Mouse (Mus musculus) adrenal gland, adult 8-10 months (tissue): ENCODE data around the gene Gpc5. TPM values are rescaled to one million over a fixed set of nuclear protein-coding genes. Genes with fewer than 3 reads are reported as not detected.
A peak's percentile ranks its signal among the peaks of the same experiment; 100 is the strongest.

Experiments used
- DNase-seq: peaks from one replicate; pipeline ENCODE4 v3.0.0; 2022
- total RNA-seq, 4 experiments: library from RNA; stranded (reverse); gene quantifications; 2 replicates each; pipeline ENCODE4 v1.2.4; 2022

Gene Gpc5
- total RNA-seq, 4 experiments from 2014 or later: 0.29 to 0.42 TPM; not detected in 2

DNA sequence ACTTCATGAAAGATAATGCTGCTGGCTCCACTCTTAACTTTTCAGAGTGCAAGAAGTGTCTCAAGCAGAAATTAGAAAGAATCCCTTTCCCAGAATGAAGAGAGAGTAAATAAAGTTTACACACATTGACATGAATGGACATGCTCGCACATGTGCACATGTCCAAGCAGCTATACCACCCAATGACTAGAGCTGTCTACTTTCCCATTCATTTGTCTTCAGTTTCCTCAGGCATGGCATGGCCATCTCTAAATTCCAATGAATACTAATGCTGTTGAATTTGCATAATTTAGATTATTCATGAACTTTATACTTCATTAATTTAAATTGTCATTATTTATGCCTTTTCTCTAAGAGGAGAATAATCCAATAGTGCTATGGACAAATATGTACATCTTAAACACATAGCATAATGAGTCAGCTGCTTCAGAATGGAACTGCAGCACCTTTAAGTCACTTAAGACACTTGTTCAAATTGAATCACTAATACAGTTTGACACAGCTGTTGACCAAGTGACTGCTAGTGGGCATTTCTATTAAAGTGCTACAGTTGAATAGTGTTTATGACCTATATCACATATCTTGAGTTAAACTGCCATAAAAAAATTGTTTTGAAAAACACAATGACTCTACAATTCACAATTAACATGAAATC, 752.9 kb downstream of the Gpc5 start:
- DNase-seq: no peak

DNA sequence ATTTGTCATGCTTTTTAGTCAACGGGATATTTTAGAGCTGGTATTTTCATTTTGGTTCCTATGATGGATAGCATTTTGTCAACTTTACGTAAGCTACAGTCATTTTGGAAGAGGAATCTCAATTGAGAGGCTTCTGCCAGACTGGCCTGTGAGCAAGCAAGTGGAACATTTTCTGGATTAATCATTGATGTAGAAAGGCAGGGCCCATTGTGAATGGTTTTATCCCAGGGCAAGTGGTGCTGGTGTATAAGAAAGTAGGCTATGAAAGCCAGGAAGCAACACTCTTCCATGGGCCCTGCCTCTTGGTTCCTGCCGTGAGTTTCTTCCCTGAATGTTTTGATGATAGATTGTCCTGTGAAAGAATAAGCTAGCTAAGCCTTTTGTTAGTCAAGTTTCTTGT, 777.1 kb downstream of the Gpc5 start:
- no peak for DNase-seq

DNA sequence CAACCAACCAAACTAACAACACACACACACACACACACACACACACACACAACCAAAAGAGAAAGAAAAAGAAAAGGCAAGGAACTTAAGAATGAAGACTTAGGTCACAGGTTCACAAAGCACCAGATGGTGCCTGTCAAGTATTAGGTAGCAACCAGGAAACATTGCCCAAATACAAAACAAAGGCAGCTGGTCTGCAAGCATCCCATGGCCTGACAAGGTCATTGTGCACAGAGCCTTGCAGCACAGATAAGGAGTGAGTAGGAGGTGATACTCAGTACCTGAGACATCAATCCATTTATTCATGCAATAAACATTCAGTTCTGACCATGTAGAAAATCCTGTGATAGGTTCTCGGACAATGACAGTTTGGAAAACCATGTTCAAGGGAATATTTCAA, 884.0 kb downstream of the Gpc5 start:
- DNase-seq: no peak

DNA sequence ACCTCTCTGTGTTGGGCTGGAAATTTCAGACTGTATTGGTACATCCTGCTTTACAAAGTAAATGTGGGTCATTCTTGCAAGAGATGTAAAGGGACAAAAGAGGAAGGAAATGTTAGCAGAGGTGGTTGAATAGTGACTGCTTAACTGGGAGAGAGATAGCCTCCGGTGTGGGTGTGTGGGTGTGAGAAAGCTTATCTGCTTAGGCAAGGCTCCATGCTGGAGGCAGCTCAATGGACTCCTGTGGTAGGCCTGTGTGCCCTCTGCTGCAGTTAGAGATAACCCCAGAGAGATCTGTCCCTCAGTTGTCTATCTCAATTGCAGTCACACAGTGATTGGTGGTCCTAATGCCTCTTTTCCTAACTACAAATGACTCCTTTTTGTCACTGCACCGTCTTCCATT, 887.2 kb downstream of the Gpc5 start:
- DNase-seq: no peak

DNA sequence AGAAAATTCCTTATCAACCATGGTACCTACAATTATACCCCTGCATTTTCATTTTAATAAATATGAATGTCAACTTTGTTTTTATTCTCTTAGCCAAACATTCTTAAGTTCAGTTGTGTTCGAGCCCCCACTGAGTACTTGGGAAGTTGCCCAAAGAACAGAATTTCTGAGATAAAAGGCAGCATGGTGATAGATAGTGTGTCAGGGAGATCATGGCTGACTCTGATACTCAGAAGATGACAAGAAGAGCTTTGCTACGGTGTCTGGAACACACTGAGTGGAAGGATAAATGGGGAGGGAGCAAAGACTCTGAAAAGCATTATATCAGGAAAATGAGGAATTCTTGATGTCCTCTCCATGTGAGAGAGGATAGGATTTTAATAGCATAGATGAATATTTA, 898.7 kb downstream of the Gpc5 start:
- no peak for DNase-seq

DNA sequence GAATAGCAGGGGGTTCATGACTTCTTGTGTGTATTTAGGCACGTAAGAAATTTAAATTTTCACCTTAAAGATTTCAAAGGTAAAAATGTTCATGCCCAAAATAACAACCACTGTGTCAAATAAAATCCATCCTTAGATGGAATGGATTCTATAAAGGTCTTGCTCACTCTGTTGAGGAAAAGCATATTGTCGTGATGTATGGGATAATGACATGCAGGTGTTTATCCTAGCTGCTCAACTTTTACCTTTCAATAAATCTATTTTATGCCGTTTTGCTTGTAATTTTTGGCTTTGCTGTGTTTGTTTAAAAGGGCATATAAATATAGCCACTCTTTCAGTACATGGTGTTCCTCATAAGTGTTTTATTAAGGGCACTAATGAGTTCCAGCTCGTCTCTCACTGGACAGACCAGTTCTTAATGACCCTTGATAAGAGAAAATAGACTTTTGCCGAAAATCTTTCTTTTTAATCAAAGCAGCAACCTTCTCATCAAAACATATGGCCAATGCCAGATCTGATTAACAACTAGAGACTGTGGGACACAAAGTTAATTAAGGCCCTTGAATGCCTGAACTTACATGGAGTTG, 901.6 kb downstream of the Gpc5 start:
- no peak for DNase-seq

DNA sequence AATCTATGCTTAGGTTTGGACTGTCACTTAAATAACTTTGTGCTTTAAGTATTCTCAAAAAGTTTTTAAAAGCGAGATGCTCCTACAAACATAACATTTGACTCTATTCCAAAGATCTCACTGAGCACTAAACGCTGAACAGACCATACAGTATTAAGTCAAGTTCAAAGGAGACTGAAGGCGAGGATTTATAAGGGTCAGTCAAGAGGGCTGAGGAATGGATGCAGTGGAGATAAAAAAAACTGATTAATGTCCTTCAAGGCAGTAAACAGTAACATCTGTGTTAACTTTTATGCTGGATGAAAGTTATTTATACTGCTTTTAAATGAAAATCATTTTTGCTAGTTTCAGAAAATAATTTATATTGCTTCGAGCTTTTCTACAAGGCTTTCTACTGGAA, 906.9 kb downstream of the Gpc5 start:
- DNase-seq: no peak

DNA sequence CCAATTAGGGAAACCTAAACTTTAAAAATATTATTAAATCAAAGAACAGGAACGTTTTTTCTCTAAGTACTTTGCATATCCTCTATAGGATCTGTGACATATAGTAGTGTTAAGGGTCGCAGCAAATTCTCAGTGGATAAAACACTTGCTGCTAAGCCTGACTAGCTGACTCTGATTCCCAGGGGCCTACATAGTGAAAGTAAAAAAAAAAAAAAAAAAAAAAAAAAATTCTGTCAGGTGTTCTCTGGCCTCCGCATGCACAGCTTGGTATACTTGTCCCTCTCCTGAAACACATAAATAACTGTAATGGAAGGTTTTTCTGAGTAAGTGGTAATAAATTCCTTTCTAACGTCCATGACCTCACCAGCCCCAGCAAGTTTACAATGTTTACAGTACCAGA, 995.0 kb downstream of the Gpc5 start:
- DNase-seq: no peak

DNA sequence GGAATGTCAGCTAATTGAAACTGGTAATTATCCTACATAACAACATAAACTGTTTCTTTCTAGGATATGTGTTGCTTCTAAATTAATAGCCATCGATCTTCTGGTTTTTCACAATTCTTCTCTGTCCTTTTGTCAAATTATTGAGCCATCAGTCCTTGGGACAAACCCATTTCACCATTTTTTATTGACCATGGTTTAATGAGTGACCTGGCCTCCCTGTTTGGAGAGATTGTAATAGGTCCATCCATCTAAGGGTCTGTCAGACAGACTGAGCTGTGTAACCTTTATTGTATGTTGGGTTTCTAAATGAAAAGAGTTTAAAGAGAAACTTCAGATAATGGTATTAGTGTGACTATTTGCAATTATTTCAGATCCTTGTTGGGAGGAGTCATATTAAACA, 1035.9 kb downstream of the Gpc5 start:
- no peak for DNase-seq

DNA sequence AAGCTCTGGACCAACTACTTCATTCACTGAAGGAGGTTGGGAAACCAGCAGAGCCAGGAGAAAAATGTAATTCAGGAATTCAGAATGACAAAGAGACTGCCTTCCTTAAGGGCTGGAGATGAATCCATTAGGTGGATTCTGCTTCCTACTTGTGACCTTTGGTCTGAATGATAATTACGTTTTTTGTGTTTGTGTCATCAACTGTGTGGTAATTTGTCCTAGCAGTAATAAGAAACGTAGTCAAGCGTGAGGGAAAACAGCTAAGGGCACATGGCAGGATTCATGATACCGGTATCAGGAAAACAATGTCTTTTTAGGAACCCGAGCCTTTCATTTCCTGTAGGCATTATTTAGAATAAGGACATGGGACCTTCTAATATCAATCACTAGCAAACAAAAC, 1045.3 kb downstream of the Gpc5 start:
- DNase-seq: no peak

DNA sequence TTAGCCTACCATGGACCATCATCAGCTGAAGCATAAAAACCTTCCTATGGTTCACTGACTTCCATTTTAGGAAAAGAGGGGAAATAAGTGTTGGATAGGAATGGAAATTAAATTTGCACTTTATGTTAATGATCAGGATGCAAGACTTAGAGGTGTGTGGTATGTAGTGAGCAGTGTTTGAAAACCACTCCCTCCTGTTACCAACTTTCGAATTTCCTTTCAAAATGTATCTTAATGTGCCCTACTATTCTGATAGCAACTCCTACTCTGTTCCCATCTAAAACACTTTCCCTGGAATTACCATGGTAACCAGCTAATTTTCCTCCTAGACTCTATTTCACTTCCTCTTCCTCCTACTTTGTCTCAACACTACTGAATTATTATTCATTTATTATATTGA, 1045.8 kb downstream of the Gpc5 start:
- DNase-seq: no peak

DNA sequence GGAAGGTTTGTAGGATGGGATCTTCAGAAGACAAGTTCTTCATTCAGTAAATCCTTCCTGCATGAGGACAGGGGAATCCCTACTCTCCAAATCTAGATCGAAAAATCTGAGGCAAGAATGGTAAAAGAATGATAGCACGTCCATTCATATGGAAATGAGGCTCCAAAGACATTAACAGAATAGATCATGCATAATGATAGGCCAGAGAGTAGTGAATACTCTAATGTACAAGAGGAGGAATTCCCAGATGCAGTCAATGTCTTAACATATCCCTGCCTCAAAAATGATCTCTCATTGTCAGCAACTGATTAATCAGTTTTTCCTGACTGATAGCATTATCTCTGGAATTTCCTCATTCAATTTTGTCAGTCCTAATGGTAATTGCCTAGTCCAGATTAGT, 1070.6 kb downstream of the Gpc5 start:
- no peak for DNase-seq

DNA sequence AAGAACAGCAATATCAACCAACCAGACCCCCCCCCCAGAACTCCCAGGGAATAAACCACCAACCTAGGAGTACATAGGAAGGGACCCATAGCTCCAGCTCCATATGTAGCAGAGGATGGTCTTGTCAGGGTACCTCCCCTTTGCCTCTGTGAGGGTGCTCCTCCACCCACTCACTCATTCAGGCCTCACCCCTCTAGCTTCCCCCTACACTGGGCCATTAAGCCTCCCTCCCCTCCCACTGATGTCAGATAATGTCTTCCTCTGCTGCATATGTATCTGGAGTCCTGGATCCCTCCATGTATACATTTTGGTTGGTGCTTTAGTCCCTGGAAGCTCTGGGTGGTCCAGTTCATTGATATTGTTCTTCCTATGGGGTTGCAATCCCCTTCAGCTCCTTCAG, 1075.4 kb downstream of the Gpc5 start:
- DNase-seq: no peak

DNA sequence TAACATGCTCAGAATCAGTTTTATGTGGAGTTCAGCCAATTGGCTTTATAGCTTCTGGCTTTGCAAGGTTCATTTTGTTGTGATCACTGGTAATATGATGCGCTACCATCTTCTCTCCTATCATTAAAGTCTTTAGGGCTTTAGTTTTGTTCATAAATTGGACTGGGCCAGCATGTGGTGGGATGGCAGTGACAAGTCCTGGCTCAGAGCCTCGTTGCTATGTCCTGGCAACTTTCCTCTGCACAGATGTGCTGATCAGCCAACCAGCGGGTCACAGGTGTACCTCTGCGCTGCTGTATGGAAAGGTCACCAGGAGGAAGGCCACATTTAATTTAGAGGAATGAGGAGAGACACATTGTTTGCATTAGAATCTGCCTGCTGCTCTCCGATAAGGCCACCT, 1077.1 kb downstream of the Gpc5 start:
- DNase-seq: no peak

DNA sequence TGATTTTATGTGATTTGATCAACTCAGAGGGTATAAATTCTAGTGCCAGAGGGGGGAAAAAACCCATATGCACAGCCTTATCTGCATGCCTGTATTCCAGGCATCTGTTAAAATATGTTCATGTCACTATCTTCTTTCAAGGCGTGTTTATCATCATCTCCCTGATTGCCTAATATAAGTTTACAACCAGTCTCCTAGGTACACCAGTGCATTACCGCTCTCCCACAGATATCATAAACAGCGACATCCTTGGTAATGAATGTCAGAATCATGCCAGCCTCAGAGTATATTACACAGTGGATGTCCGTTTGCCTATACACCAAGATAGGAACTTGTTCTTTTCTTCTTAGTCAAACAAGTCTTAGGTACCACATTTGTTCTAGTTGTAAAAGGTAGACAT, 1095.0 kb downstream of the Gpc5 start:
- DNase-seq: no peak

DNA sequence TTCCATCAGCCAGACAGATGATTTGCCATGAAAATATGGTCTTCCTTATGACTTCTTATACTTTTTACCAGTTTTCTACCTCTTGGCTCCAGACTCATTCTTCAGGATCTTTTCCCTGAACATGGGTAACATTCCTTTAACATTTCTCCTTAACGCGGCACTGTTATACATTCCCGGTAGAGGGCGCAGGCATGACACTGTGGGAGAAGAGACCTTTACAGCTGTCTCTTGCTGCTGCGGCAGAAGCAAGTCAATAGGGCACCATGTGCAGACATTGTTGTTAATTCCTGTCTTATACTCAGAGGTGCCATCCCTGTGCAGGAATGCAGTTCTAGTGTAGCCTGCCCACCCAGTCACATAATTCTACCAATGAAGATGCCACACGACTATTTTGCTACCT, 1115.0 kb downstream of the Gpc5 start:
- peak; percentile 9 for DNase-seq

DNA sequence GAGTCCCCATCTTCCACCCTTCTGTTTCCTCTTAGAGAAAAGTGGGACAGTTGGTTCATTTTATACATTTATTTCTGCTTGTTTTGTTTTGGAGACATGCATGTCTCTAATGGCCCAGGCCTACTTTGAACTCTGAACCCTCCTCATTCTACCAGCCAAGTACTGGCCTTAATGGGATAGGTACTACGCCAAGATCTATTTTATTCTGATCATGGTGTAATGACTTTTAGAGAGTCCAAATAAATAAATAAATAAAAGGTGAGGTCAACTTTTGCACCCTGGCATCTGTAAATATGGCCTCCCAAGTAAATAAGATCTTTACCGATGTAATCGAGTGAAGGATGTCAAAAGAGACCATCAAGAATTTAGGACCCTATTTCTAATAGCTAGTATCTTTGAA, 1116.6 kb downstream of the Gpc5 start:
- DNase-seq: no peak

DNA sequence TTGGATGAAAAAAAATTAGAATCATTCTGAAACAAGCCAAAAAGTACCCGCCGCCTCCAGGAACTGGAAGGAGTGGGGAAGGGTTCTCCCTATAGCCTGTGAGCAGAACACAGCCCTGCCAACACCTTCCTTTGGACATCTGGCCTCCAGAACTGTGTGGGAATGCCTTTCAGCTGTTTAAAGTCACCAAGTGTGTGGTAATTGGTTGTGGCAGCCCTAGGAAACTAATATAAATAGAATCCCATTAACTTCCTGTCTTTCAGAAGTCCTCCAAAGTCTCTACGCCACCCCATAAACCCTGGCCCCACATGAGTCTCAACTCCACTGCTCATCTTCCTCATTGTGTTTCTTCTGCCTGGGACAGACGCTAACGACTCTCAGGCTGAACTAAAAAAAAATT, 1117.0 kb downstream of the Gpc5 start:
- no peak for DNase-seq

DNA sequence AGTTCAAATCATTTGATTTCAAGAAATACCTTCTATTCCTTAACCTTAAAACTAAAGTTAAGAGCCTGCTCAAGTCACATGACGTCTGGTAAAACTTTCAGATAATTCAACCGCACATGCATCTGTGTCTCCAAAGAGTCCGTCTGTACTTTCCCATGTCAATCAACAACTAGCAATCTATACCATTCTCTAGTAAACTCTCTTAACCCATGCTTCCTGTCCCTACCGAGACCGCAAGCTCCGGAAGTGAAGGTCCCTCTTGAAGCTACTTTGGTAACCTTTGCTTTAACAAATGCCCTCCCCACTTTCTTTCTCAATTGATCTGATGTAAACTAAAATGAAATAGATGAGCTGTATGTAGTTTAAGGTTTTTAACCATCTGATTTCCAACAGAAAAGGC, 1118.3 kb downstream of the Gpc5 start:
- DNase-seq: no peak

DNA sequence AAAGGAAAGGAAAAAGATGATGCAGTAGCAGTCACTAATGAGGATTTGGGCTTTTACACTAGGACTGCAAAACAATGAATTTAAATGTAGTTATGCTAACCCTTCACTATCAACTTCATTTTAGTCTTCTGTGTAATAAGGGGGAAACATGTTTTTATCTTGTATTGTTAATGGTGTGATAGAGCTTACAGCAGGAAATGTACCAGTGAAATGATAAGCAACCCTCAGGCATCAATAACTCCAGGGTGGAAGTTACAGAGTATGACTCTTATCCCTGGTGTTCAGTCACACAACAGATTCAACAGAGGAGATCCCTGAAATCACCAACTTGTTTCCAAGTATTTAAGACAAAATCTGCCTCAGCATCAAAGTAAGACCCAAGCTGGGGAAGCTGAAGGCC, 1120.0 kb downstream of the Gpc5 start:
- no peak for DNase-seq

DNA sequence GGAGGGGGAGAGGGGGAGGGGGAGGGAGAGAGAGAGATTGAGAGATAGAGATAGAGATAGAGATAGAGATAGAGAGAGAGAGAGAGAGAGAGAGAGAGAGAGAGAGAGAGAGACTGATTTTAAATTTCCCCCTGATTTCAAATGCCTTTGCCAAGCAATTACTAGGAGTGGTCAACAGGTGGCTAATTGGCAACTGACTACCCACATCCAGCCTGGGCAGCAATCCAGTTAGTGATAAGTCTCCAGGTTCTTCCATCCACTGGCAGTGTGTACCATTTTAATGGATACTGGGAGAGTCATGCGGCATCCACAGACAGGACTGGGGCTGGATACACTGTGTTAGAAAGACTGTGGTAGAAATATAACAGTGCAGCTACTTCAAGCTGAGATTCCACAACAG, 1166.1 kb downstream of the Gpc5 start:
- no peak for DNase-seq

DNA sequence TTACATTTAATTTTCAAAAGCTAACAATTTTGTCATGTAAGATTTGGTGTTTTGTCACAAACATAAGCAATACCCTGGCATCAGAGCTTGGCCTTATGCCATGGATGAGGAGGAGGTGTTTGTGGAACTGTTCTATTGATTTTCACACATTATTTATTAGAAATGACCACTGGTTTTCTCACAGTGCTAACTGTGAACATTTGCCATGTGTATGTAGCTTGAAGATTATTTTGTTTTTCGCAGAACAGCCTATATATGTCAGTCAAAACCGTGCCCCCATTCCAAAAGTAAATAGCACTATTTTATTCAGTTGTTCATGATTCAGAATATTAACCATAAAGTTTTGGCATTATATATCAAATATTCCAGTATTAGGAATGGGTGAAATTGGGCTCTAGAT, 1216.5 kb downstream of the Gpc5 start:
- DNase-seq: no peak

DNA sequence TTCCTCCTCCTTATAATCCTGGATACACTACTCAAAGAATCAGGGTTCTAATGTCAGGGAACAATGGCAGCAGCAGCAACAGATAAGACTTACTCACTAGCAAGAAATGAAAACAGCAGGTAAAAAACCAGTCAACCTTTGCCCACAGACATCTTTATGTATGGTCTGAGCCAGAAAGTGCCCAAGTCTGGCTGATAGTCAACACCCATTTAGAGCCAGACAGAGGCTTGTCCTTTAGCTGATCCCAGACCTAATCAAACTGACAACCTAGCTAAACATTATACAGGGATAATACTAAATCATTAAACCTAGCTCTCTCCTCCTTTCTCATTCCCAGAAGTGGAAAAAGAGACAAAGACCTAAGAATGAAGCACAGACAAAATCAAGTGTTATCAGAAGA, 1225.5 kb downstream of the Gpc5 start:
- no peak for DNase-seq

DNA sequence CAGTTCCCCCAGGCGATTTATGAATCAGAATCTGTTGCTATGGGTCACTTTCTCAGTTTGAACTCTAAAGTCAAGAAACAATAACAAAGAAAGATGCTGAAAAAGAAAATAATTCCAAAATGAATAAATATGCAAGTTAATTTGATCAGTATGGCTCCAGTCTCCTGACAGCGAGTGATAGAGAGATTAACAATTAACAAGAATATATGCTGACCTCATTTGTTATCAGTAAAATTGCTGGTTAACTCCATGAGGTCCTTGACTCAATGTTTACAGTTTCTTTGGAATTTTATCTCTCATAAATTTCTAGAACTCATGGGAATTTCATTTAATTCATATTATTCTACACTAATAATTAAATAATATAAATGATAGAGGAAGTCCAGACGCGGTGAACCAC, 1244.2 kb downstream of the Gpc5 start:
- DNase-seq: no peak

DNA sequence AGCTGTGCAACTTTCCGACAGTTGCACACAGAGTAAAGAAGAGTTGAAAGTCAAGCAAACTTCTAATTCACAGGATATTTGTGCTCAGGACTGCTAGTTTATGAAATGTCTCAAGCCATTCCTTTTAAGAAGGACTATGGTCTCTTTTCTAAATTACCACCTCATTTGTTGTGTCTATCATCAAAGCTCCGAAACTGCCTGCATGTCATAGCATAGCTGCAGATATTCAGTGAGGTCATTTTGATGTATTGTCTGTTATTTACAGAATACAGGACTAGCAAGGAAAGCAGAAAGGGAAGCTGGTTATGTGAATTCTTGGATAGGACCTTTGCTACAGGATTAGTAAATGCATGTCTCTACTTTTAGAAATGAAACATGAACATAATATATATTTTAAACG, 1246.4 kb downstream of the Gpc5 start:
- DNase-seq: no peak
